Mouse (Mus musculus): ENCODE measurements around the gene Xirp2.

GRCm38 (mm10) chr2:67486721-67487120, 40.9 kb downstream of the Xirp2 start:
- no peak for TF ChIP-seq ZC3H11A (IDR thresholded peaks at IDR 0.05; ENCODE audit: low read depth, low read length)
- TF ChIP-seq KAT2A (IDR thresholded peaks at IDR 0.05; ENCODE audit: insufficient replicate concordance, low read length) = no peak
- no peak for TF ChIP-seq NRF1 (IDR thresholded peaks at IDR 0.05; ENCODE audit: low read depth, low read length)
- no peak for TF ChIP-seq EP300 (IDR thresholded peaks at IDR 0.05; ENCODE audit: low read length)
- TF ChIP-seq POLR2A (IDR thresholded peaks at IDR 0.05; ENCODE audit: low read depth, low read length) = no peak
- no peak for TF ChIP-seq CTCF (conservative IDR thresholded peaks at IDR 0.05 in 1 of 2, IDR thresholded peaks at IDR 0.05 in 1 of 2; ENCODE audit: low read depth in 2 of 2, low read length in 2 of 2)
- no peak for TF ChIP-seq HCFC1 (IDR thresholded peaks at IDR 0.05; ENCODE audit: low read depth, low read length)
